Mouse (Mus musculus) retina, embryonic 14.5 days (tissue): ENCODE data around the gene Mylk2.

Source experiments
- DNase-seq: peaks from one replicate; pipeline ENCODE4 v3.0.0-alpha.2; 2015; ENCODE audit warnings: low spot score

The Mylk2 gene

GRCm38 (mm10) chr2:152911031-152911430, at the start of gene Mylk2:
Gene Mylk2, plus strand, starts transcription at chr2:152911352.
- no peak for DNase-seq

- DNase-seq: no peak
These were observed 49.3 kb upstream of the Mylk2 start for GRCm38 (mm10) chr2:152861891-152862290.

GRCm38 (mm10) chr2:152862638-152863037, 48.5 kb upstream of the Mylk2 start:
- no peak for DNase-seq

GRCm38 (mm10) chr2:152863346-152863745, 47.8 kb upstream of the Mylk2 start:
- no peak for DNase-seq

GRCm38 (mm10) chr2:152878239-152878638, 32.9 kb upstream of the Mylk2 start:
- no peak for DNase-seq

GRCm38 (mm10) chr2:152880898-152881297, 30.3 kb upstream of the Mylk2 start:
- no peak for DNase-seq

GRCm38 (mm10) chr2:152884101-152884645, 27.0 kb upstream of the Mylk2 start:
- DNase-seq: no peak

GRCm38 (mm10) chr2:152887230-152887629, 23.9 kb upstream of the Mylk2 start:
- no peak for DNase-seq

- DNase-seq: no peak
These were observed 22.4 kb upstream of the Mylk2 start for GRCm38 (mm10) chr2:152888774-152889173.

GRCm38 (mm10) chr2:152895834-152896233, 15.3 kb upstream of the Mylk2 start:
- no peak for DNase-seq

- DNase-seq: no peak
These were observed 14.2 kb upstream of the Mylk2 start for GRCm38 (mm10) chr2:152896926-152897325.

- DNase-seq: no peak
These were observed 12.1 kb upstream of the Mylk2 start for GRCm38 (mm10) chr2:152899011-152899410.

GRCm38 (mm10) chr2:152901296-152901695, 9.9 kb upstream of the Mylk2 start:
- DNase-seq: no peak

- DNase-seq: peak; percentile 45
These were observed 8.5 kb upstream of the Mylk2 start for GRCm38 (mm10) chr2:152902658-152903057.

- no peak for DNase-seq
These were observed 7.6 kb upstream of the Mylk2 start for GRCm38 (mm10) chr2:152903586-152903985.

- DNase-seq: no peak
These were observed 7.0 kb upstream of the Mylk2 start for GRCm38 (mm10) chr2:152904127-152904643.

- no peak for DNase-seq
These were observed 5.9 kb upstream of the Mylk2 start for GRCm38 (mm10) chr2:152905036-152905829.

- no peak for DNase-seq
These were observed 4.7 kb upstream of the Mylk2 start for GRCm38 (mm10) chr2:152906274-152907037.

- DNase-seq: peak; percentile 69
These were observed 3.8 kb upstream of the Mylk2 start for GRCm38 (mm10) chr2:152907114-152907943.

GRCm38 (mm10) chr2:152909848-152910247, 1.3 kb upstream of the Mylk2 start:
- no peak for DNase-seq

GRCm38 (mm10) chr2:152911432-152911831, 280 bp downstream of the Mylk2 start:
- no peak for DNase-seq

- no peak for DNase-seq
These were observed 2.3 kb downstream of the Mylk2 start for GRCm38 (mm10) chr2:152913471-152913870.
